Mouse (Mus musculus): Measurements from ENCODE around the gene Upb1. TPM values are rescaled to one million over a fixed set of nuclear protein-coding genes. Genes with fewer than 3 reads are reported as not detected.
"Not testable (repeated sequence)": the region's sequence is repeated elsewhere in the genome, so short reads cannot be mapped to it uniquely, and the experiment has no call there.

Gene Upb1
- polyA plus RNA-seq, 1 experiment from 2014 or later = 0.87 TPM

DNA sequence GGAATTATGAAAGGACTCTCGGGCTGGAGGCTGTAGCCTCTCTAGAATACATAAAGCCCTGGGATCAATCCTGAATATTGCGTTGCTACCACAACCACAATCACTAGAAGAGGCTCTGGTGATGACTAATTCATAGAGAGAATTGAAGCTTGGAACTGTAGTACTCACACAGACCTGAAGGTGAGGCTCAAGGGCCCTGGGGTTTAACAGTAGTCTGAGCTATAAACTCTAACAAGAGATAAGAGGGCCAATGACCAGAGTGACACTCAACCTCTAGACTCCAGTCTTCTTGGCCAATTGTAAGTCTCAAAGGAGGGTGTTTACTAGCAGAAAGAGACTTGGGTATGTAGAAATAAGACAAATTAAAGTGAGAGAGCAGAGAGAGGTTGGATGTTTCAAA lies 10.8 kb upstream of the Upb1 start:
- no peak overlapping the region for H3K9ac ChIP-seq (ENCODE audit: low read length)
- 71% methylated on average over 2 of the region's 2 CpGs for WGBS
- no peak overlapping the region for H3K4me3 ChIP-seq (ENCODE audit: low read length)
- H3K27me3 ChIP-seq (ENCODE audit: control insufficient read depth, insufficient read depth, low read length) = no peaks in the 10 kb centered on the region
- H3K36me3 ChIP-seq (ENCODE audit: control insufficient read depth, insufficient read depth) = no peaks in the 10 kb centered on the region
- ATAC-seq (replicated peaks; ENCODE audit: extremely low read depth, insufficient read depth, low FRiP score) = no peak
- no peak overlapping the region for H3K27ac ChIP-seq (ENCODE audit: low read length)
- H3K9me3 ChIP-seq (replicated peaks; ENCODE audit: control insufficient read depth, low read length) = no peaks in the 10 kb centered on the region
- H3K4me1 ChIP-seq (ENCODE audit: control insufficient read depth, insufficient read depth, low read length) = no peaks in the 10 kb centered on the region
- H3K4me2 ChIP-seq (ENCODE audit: low read depth, low read length) = no peak overlapping the region

DNA sequence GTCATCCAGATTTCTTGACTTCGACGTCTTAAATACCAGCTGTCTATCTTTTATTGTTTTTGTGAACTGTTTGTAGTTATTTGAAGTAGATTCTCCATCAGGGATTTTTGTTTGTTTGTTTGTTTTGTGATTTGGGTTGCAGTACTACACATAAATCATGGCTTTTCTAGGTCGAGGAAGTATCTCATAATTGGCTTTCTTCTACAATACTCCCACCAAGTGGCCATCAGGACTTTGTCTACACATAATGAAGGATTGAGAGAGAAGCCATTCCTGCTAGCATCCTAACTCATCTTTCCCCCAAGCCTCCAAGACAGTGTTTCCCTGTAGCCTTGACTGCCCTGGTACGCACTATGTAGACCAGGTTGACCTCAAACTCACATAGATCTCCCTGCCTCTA lies 10.1 kb upstream of the Upb1 start:
- WGBS = 75% methylated on average over 4 of the region's 4 CpGs
- Histone ChIP-seq H3K9ac (ENCODE audit: low read length) (no peak overlapping the region), H3K36me3 (ENCODE audit: control insufficient read depth, insufficient read depth) (no peaks in the 10 kb centered on the region), H3K4me2 (ENCODE audit: low read depth, low read length) (no peak overlapping the region), H3K9me3 (replicated peaks; ENCODE audit: control insufficient read depth, low read length) (no peaks in the 10 kb centered on the region), H3K27ac (ENCODE audit: low read length) (no peak overlapping the region), H3K27me3 (ENCODE audit: control insufficient read depth, insufficient read depth, low read length) (no peaks in the 10 kb centered on the region), H3K4me3 (ENCODE audit: low read length) (no peak overlapping the region), H3K4me1 (ENCODE audit: control insufficient read depth, insufficient read depth, low read length) (no peaks in the 10 kb centered on the region)
- ATAC-seq (replicated peaks; ENCODE audit: extremely low read depth, insufficient read depth, low FRiP score) = no peak

DNA sequence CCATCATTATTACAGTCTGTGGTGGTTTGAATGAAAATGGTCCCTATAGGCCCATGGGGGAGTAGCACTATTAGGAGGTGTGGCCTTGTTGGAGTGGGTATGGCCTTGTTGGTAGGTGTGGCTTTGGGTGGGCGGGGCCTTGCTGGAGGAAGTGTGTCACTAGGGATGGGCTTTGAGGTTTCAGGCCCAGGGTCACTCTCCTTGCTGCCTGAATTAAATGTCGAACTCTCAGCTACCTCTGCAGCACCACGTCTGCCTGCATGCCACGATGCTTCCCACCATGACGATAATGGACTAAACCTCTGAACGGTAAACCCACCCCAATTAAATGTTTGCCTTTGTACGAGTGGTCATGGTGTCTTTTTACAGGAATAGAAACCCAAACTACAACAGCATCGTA lies 6.1 kb upstream of the Upb1 start:
- Histone ChIP-seq H3K4me1 (ENCODE audit: control insufficient read depth, insufficient read depth, low read length) (no peaks in the 10 kb centered on the region), H3K4me2 (ENCODE audit: low read depth, low read length) (no peak overlapping the region), H3K4me3 (ENCODE audit: low read length) (no peak overlapping the region), H3K9me3 (replicated peaks; ENCODE audit: control insufficient read depth, low read length) (no peaks in the 10 kb centered on the region), H3K9ac (ENCODE audit: low read length) (no peak overlapping the region), H3K27ac (ENCODE audit: low read length) (no peak overlapping the region), H3K27me3 (ENCODE audit: control insufficient read depth, insufficient read depth, low read length) (no peaks in the 10 kb centered on the region), H3K36me3 (ENCODE audit: control insufficient read depth, insufficient read depth) (no peaks in the 10 kb centered on the region)
- no peak for ATAC-seq (replicated peaks; ENCODE audit: extremely low read depth, insufficient read depth, low FRiP score)
- 85% methylated on average over 8 of the region's 8 CpGs for WGBS

GRCm38 (mm10) chr10:75396966-75397365 lies 3.9 kb upstream of the Upb1 start:
- Histone ChIP-seq H3K27me3 (ENCODE audit: control insufficient read depth, insufficient read depth, low read length) (no peaks in the 10 kb centered on the region), H3K4me2 (ENCODE audit: low read depth, low read length) (peak overlapping the region; percentile 2; the same call in 1 of the 2 replicates), H3K9ac (ENCODE audit: low read length) (no peak overlapping the region), H3K27ac (ENCODE audit: low read length) (no peak overlapping the region), H3K4me1 (ENCODE audit: control insufficient read depth, insufficient read depth, low read length) (no peaks in the 10 kb centered on the region), H3K9me3 (replicated peaks; ENCODE audit: control insufficient read depth, low read length) (no peaks in the 10 kb centered on the region), H3K4me3 (ENCODE audit: low read length) (no peak overlapping the region), H3K36me3 (ENCODE audit: control insufficient read depth, insufficient read depth) (no peaks in the 10 kb centered on the region)
- ATAC-seq (replicated peaks; ENCODE audit: extremely low read depth, insufficient read depth, low FRiP score) = 0 out of 2 replicates have a peak, but pooled peaks have one; percentile 37
- 38% methylated on average over 14 of the region's 14 CpGs for WGBS

GRCm38 (mm10) chr10:75405916-75406315 lies 5.0 kb downstream of the Upb1 start:
- Histone ChIP-seq H3K36me3 (ENCODE audit: control insufficient read depth, insufficient read depth) (no peaks in the 10 kb centered on the region), H3K9me3 (replicated peaks; ENCODE audit: control insufficient read depth, low read length) (no peaks in the 10 kb centered on the region), H3K4me2 (ENCODE audit: low read depth, low read length) (no peak overlapping the region), H3K27ac (ENCODE audit: low read length) (no peak overlapping the region), H3K4me1 (ENCODE audit: control insufficient read depth, insufficient read depth, low read length) (peaks cover 11% of the 10 kb centered on the region), H3K4me3 (ENCODE audit: low read length) (no peak overlapping the region), H3K27me3 (ENCODE audit: control insufficient read depth, insufficient read depth, low read length) (no peaks in the 10 kb centered on the region), H3K9ac (ENCODE audit: low read length) (no peak overlapping the region)
- ATAC-seq (replicated peaks; ENCODE audit: extremely low read depth, insufficient read depth, low FRiP score) = no peak
- 59% methylated on average over 8 of the region's 8 CpGs for WGBS

GRCm38 (mm10) chr10:75406755-75407154 lies 5.8 kb downstream of the Upb1 start:
- peak; percentile 79 for ATAC-seq (replicated peaks; ENCODE audit: extremely low read depth, insufficient read depth, low FRiP score)
- peaks cover 14% of the 10 kb centered on the region for H3K4me1 ChIP-seq (ENCODE audit: control insufficient read depth, insufficient read depth, low read length)
- H3K9ac ChIP-seq (ENCODE audit: low read length) = no peak overlapping the region
- WGBS = 35% methylated on average over 13 of the region's 13 CpGs
- no peaks in the 10 kb centered on the region for H3K36me3 ChIP-seq (ENCODE audit: control insufficient read depth, insufficient read depth)
- H3K4me3 ChIP-seq (ENCODE audit: low read length) = 0 out of 2 replicates have a peak overlapping the region, but pooled peaks have one; percentile 9
- no peaks in the 10 kb centered on the region for H3K27me3 ChIP-seq (ENCODE audit: control insufficient read depth, insufficient read depth, low read length)
- H3K27ac ChIP-seq (ENCODE audit: low read length) = no peak overlapping the region
- H3K9me3 ChIP-seq (replicated peaks; ENCODE audit: control insufficient read depth, low read length) = no peaks in the 10 kb centered on the region
- H3K4me2 ChIP-seq (ENCODE audit: low read depth, low read length) = peak overlapping the region; percentile 47

GRCm38 (mm10) chr10:75407741-75408140 lies 6.8 kb downstream of the Upb1 start:
- Histone ChIP-seq H3K4me3 (ENCODE audit: low read length) (no peak overlapping the region), H3K36me3 (ENCODE audit: control insufficient read depth, insufficient read depth) (no peaks in the 10 kb centered on the region), H3K27ac (ENCODE audit: low read length) (no peak overlapping the region), H3K27me3 (ENCODE audit: control insufficient read depth, insufficient read depth, low read length) (no peaks in the 10 kb centered on the region), H3K4me2 (ENCODE audit: low read depth, low read length) (no peak overlapping the region), H3K9ac (ENCODE audit: low read length) (no peak overlapping the region), H3K4me1 (ENCODE audit: control insufficient read depth, insufficient read depth, low read length) (peaks cover 20% of the 10 kb centered on the region), H3K9me3 (replicated peaks; ENCODE audit: control insufficient read depth, low read length) (no peaks in the 10 kb centered on the region)
- WGBS = 89% methylated on average over 4 of the region's 4 CpGs
- ATAC-seq (replicated peaks; ENCODE audit: extremely low read depth, insufficient read depth, low FRiP score) = no peak

DNA sequence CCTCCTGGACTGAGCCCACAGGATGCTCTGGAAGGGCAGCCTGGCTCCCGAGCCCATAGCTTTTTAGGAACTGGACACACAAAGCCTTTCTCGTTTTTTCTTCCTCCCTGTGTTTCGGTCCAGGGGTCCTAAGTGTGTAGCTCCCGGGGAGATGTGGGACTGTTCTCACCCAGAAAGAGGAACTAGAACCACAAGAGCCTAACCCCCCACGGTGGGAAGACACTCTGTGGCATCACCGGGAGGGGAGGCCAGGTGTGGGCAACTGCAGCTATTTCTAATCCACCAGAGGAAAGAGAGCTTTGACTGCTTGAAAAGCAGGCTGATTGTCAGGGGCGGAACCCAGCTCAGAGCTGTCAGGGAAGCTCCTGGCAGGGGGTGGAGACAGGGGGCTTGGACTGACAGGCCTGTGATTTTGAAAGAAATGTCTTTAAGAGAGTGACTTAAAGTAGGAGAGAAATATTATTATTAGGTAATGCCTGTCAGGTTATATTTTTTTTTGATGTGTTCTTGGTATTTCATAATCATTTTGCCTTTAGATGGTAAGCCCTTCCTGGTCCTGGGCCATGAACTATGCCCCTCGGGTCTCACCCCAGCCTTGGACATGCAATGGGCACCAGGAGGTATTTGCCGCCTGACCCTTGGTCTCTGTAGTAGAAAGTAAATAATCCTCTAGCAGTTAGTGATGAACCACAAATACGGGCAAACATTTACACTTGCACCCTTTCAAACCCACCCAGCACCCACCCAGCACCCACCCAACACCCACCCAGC lies 10.6 kb downstream of the Upb1 start:
- H3K36me3 ChIP-seq (ENCODE audit: control insufficient read depth, insufficient read depth); H3K27ac ChIP-seq (ENCODE audit: low read length); H3K9ac ChIP-seq (ENCODE audit: low read length); H3K4me3 ChIP-seq (ENCODE audit: low read length); H3K27me3 ChIP-seq (ENCODE audit: control insufficient read depth, insufficient read depth, low read length); H3K4me2 ChIP-seq (ENCODE audit: low read depth, low read length); ATAC-seq (replicated peaks; ENCODE audit: extremely low read depth, insufficient read depth, low FRiP score); H3K9me3 ChIP-seq (replicated peaks; ENCODE audit: control insufficient read depth, low read length): not testable (repeated sequence)
- 46% methylated on average over 9 of the region's 10 CpGs for WGBS
- H3K4me1 ChIP-seq (ENCODE audit: control insufficient read depth, insufficient read depth, low read length) = peaks cover 18% of the 10 kb centered on the region

DNA sequence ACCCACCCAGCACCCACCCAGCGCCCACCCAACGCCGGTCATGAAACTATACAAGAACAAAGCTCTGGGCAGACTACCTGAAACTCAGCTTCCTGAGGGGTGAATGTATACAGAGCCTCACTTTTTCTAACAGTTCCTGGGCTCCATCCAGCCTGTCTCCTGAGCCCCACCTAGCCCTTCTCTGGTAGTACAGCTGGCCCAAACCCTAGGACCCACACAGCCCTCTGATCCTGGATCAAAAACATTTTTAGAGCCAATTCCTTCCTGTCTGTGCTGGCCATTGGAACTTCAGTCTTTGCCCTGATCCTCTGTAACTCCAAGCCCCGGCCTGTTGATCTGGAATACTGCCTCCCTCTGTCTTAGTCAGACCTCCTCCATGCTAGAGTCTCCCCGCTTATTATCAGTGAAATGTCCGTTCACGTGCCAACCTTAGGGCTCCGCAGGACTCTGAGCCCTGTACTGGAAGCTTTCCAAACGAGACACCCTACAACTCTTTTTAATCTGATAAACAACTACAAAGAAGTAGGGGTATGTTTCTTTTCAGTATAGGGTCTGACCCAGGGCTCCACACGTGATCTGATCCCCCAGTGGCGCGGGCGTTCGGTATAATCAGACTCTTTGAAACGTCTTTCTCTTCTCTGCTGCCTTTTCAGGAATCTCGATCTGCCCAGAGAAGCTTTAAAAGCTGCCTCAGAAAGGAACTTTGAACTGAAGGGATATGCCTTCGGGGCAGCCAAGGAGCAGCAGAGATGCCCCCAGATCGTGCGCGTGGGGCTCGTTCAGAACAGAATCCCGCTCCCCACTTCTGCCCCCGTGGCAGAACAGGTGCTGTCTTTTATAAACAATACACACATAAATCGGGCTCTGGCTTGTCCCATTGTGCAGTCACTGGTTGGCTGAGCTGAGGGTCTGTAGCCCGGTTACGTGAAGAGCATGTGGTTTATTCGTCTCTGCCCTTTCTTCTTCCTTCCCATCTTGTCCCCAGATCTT lies 11.5 kb downstream of the Upb1 start:
- no peak overlapping the region; the same call in 1 of the 2 replicates for H3K9ac ChIP-seq (ENCODE audit: low read length)
- peak overlapping the region; percentile 31 for H3K4me2 ChIP-seq (ENCODE audit: low read depth, low read length)
- ATAC-seq (replicated peaks; ENCODE audit: extremely low read depth, insufficient read depth, low FRiP score) = no peak
- H3K9me3 ChIP-seq (replicated peaks; ENCODE audit: control insufficient read depth, low read length) = no peaks in the 10 kb centered on the region
- H3K27ac ChIP-seq (ENCODE audit: low read length) = no peak overlapping the region
- H3K27me3 ChIP-seq (ENCODE audit: control insufficient read depth, insufficient read depth, low read length) = no peaks in the 10 kb centered on the region
- H3K4me1 ChIP-seq (ENCODE audit: control insufficient read depth, insufficient read depth, low read length) = peaks cover 12% of the 10 kb centered on the region
- WGBS = 65% methylated on average over 27 of the region's 27 CpGs
- no peaks in the 10 kb centered on the region for H3K36me3 ChIP-seq (ENCODE audit: control insufficient read depth, insufficient read depth)
- no peak overlapping the region for H3K4me3 ChIP-seq (ENCODE audit: low read length)

Measured in heart, embryonic 16.5 days (tissue).